Mouse (Mus musculus) brain, embryonic 14.5 days (tissue): ENCODE data around the gene Tfap2a.

ENCODE experiments used
- CTCF ChIP-seq: fragments of 200-500 bp; IDR thresholded peaks from 2 replicates; pipeline ENCODE4 v1.5.1; 2012; ENCODE audit warnings: inconsistent platforms, mild to moderate bottlenecking, moderate library complexity, borderline replicate concordance; ENCODE audit not compliant: insufficient read depth, insufficient read length; ENCODE audit errors: extremely low read depth
- POLR2A ChIP-seq: fragments of 200-500 bp; IDR thresholded peaks from 2 replicates; pipeline ENCODE4 v1.6.1; 2012; ENCODE audit warnings: mild to moderate bottlenecking, inconsistent platforms, borderline replicate concordance; ENCODE audit not compliant: poor library complexity, insufficient read depth, insufficient read length, severe bottlenecking; ENCODE audit errors: extremely low read depth

GRCm38 (mm10) chr13:40749603-40749905 is 11.4 kb upstream of the Tfap2a start:
- no peak for TF ChIP-seq POLR2A
- no peak for TF ChIP-seq CTCF
